Comparison of ENCODE assay signal across 13 mouse cellular contexts in genomic region chr12:33455418-33455817, GRCm38 (mm10).
"Had no signal": no experiment of that assay in that cellular context is flagged by ENCODE, and none has a peak within 500 bp of the region (broad histone marks: within the 10 kb centered on the region; RNA-seq: fewer than 3 reads in every experiment).

No protein-coding gene starts in this region.

- H3K27ac ChIP-seq: limb, embryonic 13.5 days; liver, embryonic 14.5 days; midbrain, embryonic 13.5 days; neural tube, embryonic 12.5 days had no signal

- H3K9me3 ChIP-seq: limb, embryonic 13.5 days; midbrain, embryonic 13.5 days; neural tube, embryonic 12.5 days had no signal

- DNase-seq: kidney, postnatal 36 days; layer of hippocampus, adult 9-11 months; layer of hippocampus, postnatal 36 days; lung, adult 18-20 months; retina, postnatal 1 day; right cerebral cortex, postnatal 4 days; spleen, adult 18-20 months; thymus, adult 2 months; thymus, postnatal 25 days had no signal

- H3K9ac ChIP-seq: limb, embryonic 13.5 days; liver, embryonic 14.5 days; midbrain, embryonic 13.5 days; neural tube, embryonic 12.5 days had no signal

- H3K36me3 ChIP-seq: limb, embryonic 13.5 days; midbrain, embryonic 13.5 days; neural tube, embryonic 12.5 days had no signal

- H3K27me3 ChIP-seq: limb, embryonic 13.5 days; midbrain, embryonic 13.5 days; neural tube, embryonic 12.5 days had no signal

- H3K4me1 ChIP-seq: limb, embryonic 13.5 days; neural tube, embryonic 12.5 days had no signal

- H3K4me3 ChIP-seq: limb, embryonic 13.5 days; midbrain, embryonic 13.5 days; neural tube, embryonic 12.5 days had no signal

- H3K4me2 ChIP-seq: limb, embryonic 13.5 days; midbrain, embryonic 13.5 days; neural tube, embryonic 12.5 days had no signal
